7 mouse cellular contexts compared by ENCODE assay signal in genomic region chr4:150281891-150282630, GRCm38 (mm10). TPM values are rescaled to one million over a fixed set of nuclear protein-coding genes. Genes with fewer than 3 reads are reported as not detected.
DNase-seq lines count a peak whose midpoint lies in the region; ATAC-seq and TF ChIP-seq lines count a peak whose summit lies in the region.

No protein-coding gene starts in this region.

- DNase-seq in adrenal gland, adult 2 months, result peak; percentile 77
- DNase-seq in kidney, postnatal 25 days, result peak; percentile 79 to 91
- peak; percentile 38 for DNase-seq in right cerebral cortex, postnatal 4 days

- peak overlapping the region; percentile 94 for H3K4me3 ChIP-seq in E14TG2a.4 (replicated peaks; ENCODE audit: low read length)
- peak overlapping the region; percentile 72 for H3K4me3 ChIP-seq in embryonic fibroblast, embryonic 13.5 days (ENCODE audit: insufficient read depth, low read length)
- H3K4me3 ChIP-seq in heart, embryonic 16.5 days (ENCODE audit: low read length), result peak overlapping the region; percentile 100
- peak overlapping the region; percentile 43 for H3K4me3 ChIP-seq in macrophage (ENCODE audit: inconsistent target)

- H3K27me3 ChIP-seq in E14TG2a.4 (ENCODE audit: insufficient read depth, low read length), result no peaks in the 10 kb centered on the region
- no peaks in the 10 kb centered on the region for H3K27me3 ChIP-seq in heart, embryonic 16.5 days (ENCODE audit: control insufficient read depth, insufficient read depth, low read length)

- no peak for TF ChIP-seq CTCF in E14TG2a.4 (conservative IDR thresholded peaks at IDR 0.05; ENCODE audit: low read length)
- no peak for TF ChIP-seq CTCF in embryonic fibroblast, embryonic 13.5 days (IDR thresholded peaks at IDR 0.05; ENCODE audit: borderline replicate concordance, insufficient read depth, low read length)

- H3K9me3 ChIP-seq in E14TG2a.4 (ENCODE audit: low read length), result no peaks in the 10 kb centered on the region
- H3K9me3 ChIP-seq in heart, embryonic 16.5 days (replicated peaks; ENCODE audit: control insufficient read depth, low read length), result no peaks in the 10 kb centered on the region

- under 1% methylated on average over 50 of the region's 50 CpGs for WGBS in heart, embryonic 16.5 days
- 5% methylated on average over 49 of the region's 50 CpGs for WGBS in macrophage (ENCODE audit: missing documents)

- peaks cover 43% of the 10 kb centered on the region; the same call in 1 of the 2 replicates for H3K79me2 ChIP-seq in macrophage (ENCODE audit: inconsistent target)

- peak overlapping the region; percentile 69 for H3K4me2 ChIP-seq in heart, embryonic 16.5 days (ENCODE audit: low read depth, low read length)

- TF ChIP-seq POLR2A in embryonic fibroblast, embryonic 13.5 days (IDR thresholded peaks at IDR 0.05; ENCODE audit: low read depth, low read length), result no peak

- peaks cover 53% of the 10 kb centered on the region for H3K4me1 ChIP-seq in E14TG2a.4 (replicated peaks; ENCODE audit: low read depth, low read length)
- H3K4me1 ChIP-seq in embryonic fibroblast, embryonic 13.5 days (ENCODE audit: control insufficient read depth, insufficient read depth, low read length), result peaks cover 15% of the 10 kb centered on the region
- H3K4me1 ChIP-seq in heart, embryonic 16.5 days (ENCODE audit: control insufficient read depth, insufficient read depth, low read length), result peaks cover 20% of the 10 kb centered on the region

- ATAC-seq in heart, embryonic 16.5 days (replicated peaks; ENCODE audit: extremely low read depth, insufficient read depth, low FRiP score), result peak; percentile 7

- peak overlapping the region; percentile 99 for H3K9ac ChIP-seq in heart, embryonic 16.5 days (ENCODE audit: low read length)

- H3K27ac ChIP-seq in embryonic fibroblast, embryonic 13.5 days (ENCODE audit: insufficient read depth, low read length), result peak overlapping the region; percentile 73
- peak overlapping the region; percentile 94 for H3K27ac ChIP-seq in heart, embryonic 16.5 days (ENCODE audit: low read length)
- no peak overlapping the region for H3K27ac ChIP-seq in macrophage

- H3K36me3 ChIP-seq in E14TG2a.4 (ENCODE audit: insufficient read depth, low read length) (no peaks in the 10 kb centered on the region), macrophage (ENCODE audit: inconsistent target) (no peaks in the 10 kb centered on the region)
- H3K36me3 ChIP-seq in heart, embryonic 16.5 days (ENCODE audit: control insufficient read depth, insufficient read depth), result no peaks in the 10 kb centered on the region

RNA-seq across cellular contexts. Expression of gene Rere, which starts 0.6 kb away (rescaled TPM):
- total RNA-seq in adrenal gland, adult 2 months (2021), result 100 to 1,000 TPM; 104 to 105 TPM
- polyA plus RNA-seq in adrenal gland, adult 2 months (2012; rRNA removed), result 81.0 and 112 TPM in 2 replicates
- 47.2 and 59.0 TPM in 2 replicates for polyA plus RNA-seq in embryonic fibroblast, embryonic 13.5 days (2011; ENCODE audit: insufficient read length, low read depth, missing spikeins)
- 18.0 and 18.5 TPM in 2 replicates for polyA plus RNA-seq in heart, embryonic 16.5 days (2015; fragmentation: Nextera tagmentation; extraction: Ambion mirVana)
- total RNA-seq in macrophage (2018; cell fraction: chromatin; rRNA removed), result 100 to 1,000 TPM in 22 of 26 experiments, 10 to 100 TPM in 4; 86.1 to 283 (median 166) TPM
- total RNA-seq in macrophage (2018; cell fraction: cytosol; rRNA removed), result 10 to 100 TPM; 36.3 to 98.0 (median 67.3) TPM
- 100 to 1,000 TPM in 14 of 26 experiments, 10 to 100 TPM in 12; 49.7 to 195 (median 108) TPM for total RNA-seq in macrophage (2018; cell fraction: nucleus; rRNA removed)
- polyA plus RNA-seq in macrophage (2018), result 24.3 to 57.0 TPM (median 55.3 TPM) in 3 replicates

RNA-seq across cellular contexts. Expression of gene Eno1, which starts 45.5 kb away (rescaled TPM):
- 100 to 1,000 TPM; 381 to 501 TPM for total RNA-seq in adrenal gland, adult 2 months (2021)
- 425 and 428 TPM in 2 replicates for polyA plus RNA-seq in adrenal gland, adult 2 months (2012; rRNA removed)
- polyA plus RNA-seq in embryonic fibroblast, embryonic 13.5 days (2011; ENCODE audit: insufficient read length, low read depth, missing spikeins), result 672 and 858 TPM in 2 replicates
- polyA plus RNA-seq in heart, embryonic 16.5 days (2015; fragmentation: Nextera tagmentation; extraction: Ambion mirVana), result 1,672 and 1,922 TPM in 2 replicates
- 100 to 1,000 TPM in 3 of 26 experiments, 10 to 100 TPM in 23; 12.6 to 121 (median 44.0) TPM for total RNA-seq in macrophage (2018; cell fraction: chromatin; rRNA removed)
- total RNA-seq in macrophage (2018; cell fraction: cytosol; rRNA removed), result 100 to 1,000 TPM; 169 to 326 (median 246) TPM
- total RNA-seq in macrophage (2018; cell fraction: nucleus; rRNA removed), result 100 to 1,000 TPM in 5 of 26 experiments, 10 to 100 TPM in 21; 41.3 to 178 (median 77.0) TPM
- 167 to 467 TPM (median 266 TPM) in 3 replicates for polyA plus RNA-seq in macrophage (2018)

Comparison
In these comparisons a context has a peak if more than half of its experiments do, and no peak if none do; other contexts are left out.
1. H3K4me3 ChIP-seq: peak in every context shown above with its lines; median percentile 100 in heart, embryonic 16.5 days; 94 in E14TG2a.4; 72 in embryonic fibroblast, embryonic 13.5 days; 43 in macrophage.